In genomic region chr15:102341580-102341979, GRCm38 (mm10) we compare ENCODE assay signal across 9 mouse cellular contexts. TPM values are rescaled to one million over a fixed set of nuclear protein-coding genes. Genes with fewer than 3 reads are reported as not detected.
DNase-seq lines count a peak whose midpoint lies in the region; ATAC-seq and TF ChIP-seq lines count a peak whose summit lies in the region.
"Had no signal": no experiment of that assay in that cellular context is flagged by ENCODE, and none has a peak within 500 bp of the region (broad histone marks: within the 10 kb centered on the region; RNA-seq: fewer than 3 reads in every experiment).

No protein-coding gene starts in this region.

- H3K4me3 ChIP-seq in embryonic fibroblast, embryonic 13.5 days (ENCODE audit: insufficient read depth, low read length) = no peak overlapping the region
- no peak overlapping the region for H3K4me3 ChIP-seq in lung, postnatal 0 days (ENCODE audit: low read depth, low read length)
- H3K4me3 ChIP-seq: midbrain, embryonic 12.5 days had no signal

- H3K27ac ChIP-seq in embryonic fibroblast, embryonic 13.5 days (ENCODE audit: insufficient read depth, low read length) = no peak overlapping the region
- no peak overlapping the region for H3K27ac ChIP-seq in lung, postnatal 0 days (ENCODE audit: low read length)
- H3K27ac ChIP-seq: midbrain, embryonic 12.5 days had no signal

- no peaks in the 10 kb centered on the region for H3K27me3 ChIP-seq in lung, postnatal 0 days (replicated peaks; ENCODE audit: insufficient read depth, low read length)
- H3K27me3 ChIP-seq: midbrain, embryonic 12.5 days had no signal

- DNase-seq in adrenal gland, adult 18-20 months (ENCODE audit: low spot score in 2 of 2) = peak; percentile 37 to 50
- no peak for DNase-seq in adrenal gland, adult 8-10 months
- DNase-seq in left cerebral cortex, adult 18-20 months (ENCODE audit: low spot score in 2 of 2) = peak; percentile 28 to 50
- DNase-seq in left cerebral cortex, adult 8-10 months (ENCODE audit: low spot score in 2 of 2) = no peak
- DNase-seq in NIH3T3 (ENCODE audit: low read depth) = peak; percentile 85
- peak; percentile 83 for DNase-seq in lung, postnatal 0 days (ENCODE audit: low spot score)
- no peak for DNase-seq in frontal cortex, postnatal 25 days (ENCODE audit: low spot score in 2 of 2)

- peaks cover 19% of the 10 kb centered on the region; the same call in 1 of the 2 replicates for H3K36me3 ChIP-seq in lung, postnatal 0 days (ENCODE audit: insufficient read depth, low read length)

- TF ChIP-seq POLR2A in embryonic fibroblast, embryonic 13.5 days (IDR thresholded peaks at IDR 0.05; ENCODE audit: low read depth, low read length) = no peak

- no peak overlapping the region for H3K9ac ChIP-seq in lung, postnatal 0 days (replicated peaks; ENCODE audit: low read depth)
- H3K9ac ChIP-seq: midbrain, embryonic 12.5 days had no signal

- ATAC-seq in lung, postnatal 0 days = peak; percentile 28; the same call in 1 of the 2 replicates

- no peak for TF ChIP-seq EP300 in lung, postnatal 0 days (IDR thresholded peaks at IDR 0.05)

- H3K4me2 ChIP-seq in lung, postnatal 0 days (replicated peaks; ENCODE audit: low read depth, low read length) = no peak overlapping the region
- H3K4me2 ChIP-seq: midbrain, embryonic 12.5 days had no signal

- no peaks in the 10 kb centered on the region for H3K4me1 ChIP-seq in embryonic fibroblast, embryonic 13.5 days (ENCODE audit: control insufficient read depth, insufficient read depth, low read length)
- H3K4me1 ChIP-seq in lung, postnatal 0 days (ENCODE audit: insufficient read depth, low read depth, low read length) = no peaks in the 10 kb centered on the region
- H3K4me1 ChIP-seq: midbrain, embryonic 12.5 days had no signal

- peak; percentile 78; the same call in 1 of the 2 replicates for TF ChIP-seq CTCF in embryonic fibroblast, embryonic 13.5 days (IDR thresholded peaks at IDR 0.05; ENCODE audit: borderline replicate concordance, insufficient read depth, low read length)
- TF ChIP-seq CTCF in lung, postnatal 0 days (IDR thresholded peaks at IDR 0.05) = peak; percentile 82

- WGBS in lung, postnatal 0 days = 3% methylated on average over 1 of the region's 1 CpGs

- no peaks in the 10 kb centered on the region for H3K9me3 ChIP-seq in lung, postnatal 0 days (ENCODE audit: low read length)
- H3K9me3 ChIP-seq: midbrain, embryonic 12.5 days had no signal

RNA-seq across cellular contexts. Expression of gene Aaas, which starts 9.0 kb away (rescaled TPM):
- 10 to 100 TPM; 12.0 to 14.7 TPM for total RNA-seq in adrenal gland, adult 18-20 months (2021)
- 10 to 100 TPM; 15.6 to 31.6 (median 21.4) TPM for total RNA-seq in adrenal gland, adult 8-10 months (2022)
- 10 to 100 TPM; 15.5 to 18.3 TPM for total RNA-seq in left cerebral cortex, adult 18-20 months (2021)
- total RNA-seq in left cerebral cortex, adult 8-10 months (2022) = 10 to 100 TPM; 20.1 to 25.3 (median 22.2) TPM
- 107 and 109 TPM in 2 replicates for polyA plus RNA-seq in embryonic fibroblast, embryonic 13.5 days (2011; ENCODE audit: insufficient read length, low read depth, missing spikeins)
- 16.2 and 17.0 TPM in 2 replicates for polyA plus RNA-seq in lung, postnatal 0 days (2015; fragmentation: Nextera tagmentation; extraction: Ambion mirVana)

RNA-seq across cellular contexts. Expression of gene Myg1, which starts 10.1 kb away (rescaled TPM):
- total RNA-seq in adrenal gland, adult 18-20 months (2021) = 10 to 100 TPM; 48.9 to 54.7 TPM
- total RNA-seq in adrenal gland, adult 8-10 months (2022) = 10 to 100 TPM; 65.4 to 96.8 (median 89.3) TPM
- 10 to 100 TPM; 55.5 to 61.0 TPM for total RNA-seq in left cerebral cortex, adult 18-20 months (2021)
- 10 to 100 TPM; 59.3 to 63.4 (median 61.9) TPM for total RNA-seq in left cerebral cortex, adult 8-10 months (2022)
- 35.7 and 42.8 TPM in 2 replicates for polyA plus RNA-seq in embryonic fibroblast, embryonic 13.5 days (2011; ENCODE audit: insufficient read length, low read depth, missing spikeins)
- polyA plus RNA-seq in lung, postnatal 0 days (2015; fragmentation: Nextera tagmentation; extraction: Ambion mirVana) = 46.1 and 48.3 TPM in 2 replicates

RNA-seq across cellular contexts. Expression of gene Pfdn5, which starts 15.7 kb away (rescaled TPM):
- 100 to 1,000 TPM; 443 to 458 TPM for total RNA-seq in adrenal gland, adult 18-20 months (2021)
- total RNA-seq in adrenal gland, adult 8-10 months (2022) = 100 to 1,000 TPM; 440 to 517 (median 466) TPM
- total RNA-seq in left cerebral cortex, adult 18-20 months (2021) = 100 to 1,000 TPM; 467 to 479 TPM
- total RNA-seq in left cerebral cortex, adult 8-10 months (2022) = 100 to 1,000 TPM; 457 to 497 (median 483) TPM
- 239 and 257 TPM in 2 replicates for polyA plus RNA-seq in embryonic fibroblast, embryonic 13.5 days (2011; ENCODE audit: insufficient read length, low read depth, missing spikeins)
- polyA plus RNA-seq in lung, postnatal 0 days (2015; fragmentation: Nextera tagmentation; extraction: Ambion mirVana) = 457 and 467 TPM in 2 replicates

RNA-seq across cellular contexts. Expression of gene Sp7, which starts 25.4 kb away (rescaled TPM):
- under 1 TPM in 1 of 2 experiments, not detected in 1; 0.10 TPM for total RNA-seq in adrenal gland, adult 18-20 months (2021)
- total RNA-seq in adrenal gland, adult 8-10 months (2022) = under 1 TPM; 0.17 to 0.48 (median 0.33) TPM
- total RNA-seq in left cerebral cortex, adult 18-20 months (2021) = under 1 TPM; 0.44 to 0.68 TPM
- 1 to 10 TPM in 2 of 4 experiments, under 1 TPM in 2; 0.82 to 1.6 (median 1.0) TPM for total RNA-seq in left cerebral cortex, adult 8-10 months (2022)
- polyA plus RNA-seq in embryonic fibroblast, embryonic 13.5 days (2011; ENCODE audit: insufficient read length, low read depth, missing spikeins) = 0.52 and 1.1 TPM in 2 replicates
- polyA plus RNA-seq in lung, postnatal 0 days (2015; fragmentation: Nextera tagmentation; extraction: Ambion mirVana) = not detected in 2 replicates

RNA-seq across cellular contexts. Expression of gene Espl1, which starts 45.5 kb away (rescaled TPM):
- total RNA-seq in adrenal gland, adult 18-20 months (2021) = 1 to 10 TPM; 1.3 to 1.9 TPM
- total RNA-seq in adrenal gland, adult 8-10 months (2022) = 1 to 10 TPM; 1.4 to 5.3 (median 2.3) TPM
- total RNA-seq in left cerebral cortex, adult 18-20 months (2021) = 1 to 10 TPM in 1 of 2 experiments, under 1 TPM in 1; 0.77 to 1.4 TPM
- 1 to 10 TPM in 3 of 4 experiments, under 1 TPM in 1; 0.91 to 1.5 (median 1.2) TPM for total RNA-seq in left cerebral cortex, adult 8-10 months (2022)
- polyA plus RNA-seq in embryonic fibroblast, embryonic 13.5 days (2011; ENCODE audit: insufficient read length, low read depth, missing spikeins) = 14.5 and 20.1 TPM in 2 replicates
- 0.99 and 1.4 TPM in 2 replicates for polyA plus RNA-seq in lung, postnatal 0 days (2015; fragmentation: Nextera tagmentation; extraction: Ambion mirVana)

Comparison
In these comparisons a context has a peak if more than half of its experiments do, and no peak if none do; other contexts are left out.
1. DNase-seq: peak in adrenal gland, adult 18-20 months (2 of 2), left cerebral cortex, adult 18-20 months (2 of 2), NIH3T3 (single experiment) and lung, postnatal 0 days (single experiment); none in adrenal gland, adult 8-10 months (single experiment), left cerebral cortex, adult 8-10 months (0 of 2) and frontal cortex, postnatal 25 days (0 of 2).